Mouse (Mus musculus): ENCODE data around the gene Mansc4. TPM values are rescaled to one million over a fixed set of nuclear protein-coding genes. Genes with fewer than 3 reads are reported as not detected.

The Mansc4 gene
- polyA plus RNA-seq, 1 experiment, result 2.8 TPM

GRCm38 (mm10) chr6:147032303-147032925 is 54.4 kb downstream of the Mansc4 start, which contains the start of gene Rep15:
Gene Rep15, plus strand, starts transcription at chr6:147032584.
- DNase-seq, result no peak
- no peaks in the 10 kb centered on the region for H3K27me3 ChIP-seq (ENCODE audit: control insufficient read depth, insufficient read depth, low read length)
- TF ChIP-seq POLR2A (IDR thresholded peaks at IDR 0.05; ENCODE audit: control insufficient read depth, extremely low read depth, insufficient read depth, low read length, poor library complexity), result no peak
- TF ChIP-seq CTCF (IDR thresholded peaks at IDR 0.05; ENCODE audit: borderline replicate concordance, control insufficient read depth, extremely low read depth, insufficient read depth, low read length, poor library complexity), result no peak
- no peak within 1 kb of the TSS for H3K27ac ChIP-seq (ENCODE audit: control insufficient read depth, insufficient read depth, low read length)
- no peaks in the 10 kb centered on the region for H3K36me3 ChIP-seq (ENCODE audit: control insufficient read depth, insufficient read depth, low read length)
- WGBS, result 48% methylated on average over 13 of the region's 13 CpGs
- H3K4me1 ChIP-seq (replicated peaks; ENCODE audit: control insufficient read depth, insufficient read depth, low read length), result peaks cover 6% of the 10 kb centered on the region
- no peak within 1 kb of the TSS for H3K4me3 ChIP-seq (ENCODE audit: control insufficient read depth, insufficient read depth, low read length)

GRCm38 (mm10) chr6:147030096-147030885 is 56.5 kb downstream of the Mansc4 start:
- TF ChIP-seq POLR2A (IDR thresholded peaks at IDR 0.05; ENCODE audit: control insufficient read depth, extremely low read depth, insufficient read depth, low read length, poor library complexity) (no peak), CTCF (IDR thresholded peaks at IDR 0.05; ENCODE audit: borderline replicate concordance, control insufficient read depth, extremely low read depth, insufficient read depth, low read length, poor library complexity) (no peak)
- Histone ChIP-seq H3K27ac (ENCODE audit: control insufficient read depth, insufficient read depth, low read length) (no peak overlapping the region), H3K4me3 (ENCODE audit: control insufficient read depth, insufficient read depth, low read length) (no peak overlapping the region), H3K36me3 (ENCODE audit: control insufficient read depth, insufficient read depth, low read length) (no peaks in the 10 kb centered on the region), H3K4me1 (replicated peaks; ENCODE audit: control insufficient read depth, insufficient read depth, low read length) (peaks cover 6% of the 10 kb centered on the region), H3K27me3 (ENCODE audit: control insufficient read depth, insufficient read depth, low read length) (no peaks in the 10 kb centered on the region)
- DNase-seq, result no peak
- 94% methylated on average over 15 of the region's 15 CpGs for WGBS

GRCm38 (mm10) chr6:147029591-147029990 is 57.2 kb downstream of the Mansc4 start:
- H3K36me3 ChIP-seq (ENCODE audit: control insufficient read depth, insufficient read depth, low read length), result no peaks in the 10 kb centered on the region

GRCm38 (mm10) chr6:147028396-147028795 is 58.4 kb downstream of the Mansc4 start:
- TF ChIP-seq POLR2A (IDR thresholded peaks at IDR 0.05; ENCODE audit: control insufficient read depth, extremely low read depth, insufficient read depth, low read length, poor library complexity) (no peak), CTCF (IDR thresholded peaks at IDR 0.05; ENCODE audit: borderline replicate concordance, control insufficient read depth, extremely low read depth, insufficient read depth, low read length, poor library complexity) (no peak)
- WGBS, result 95% methylated on average over 2 of the region's 2 CpGs
- Histone ChIP-seq H3K4me1 (replicated peaks; ENCODE audit: control insufficient read depth, insufficient read depth, low read length) (peaks cover 6% of the 10 kb centered on the region), H3K4me3 (ENCODE audit: control insufficient read depth, insufficient read depth, low read length) (no peak overlapping the region), H3K27me3 (ENCODE audit: control insufficient read depth, insufficient read depth, low read length) (no peaks in the 10 kb centered on the region), H3K27ac (ENCODE audit: control insufficient read depth, insufficient read depth, low read length) (no peak overlapping the region), H3K36me3 (ENCODE audit: control insufficient read depth, insufficient read depth, low read length) (no peaks in the 10 kb centered on the region)
- no peak for DNase-seq

More at GRCm38 (mm10) chr6:147029591-147029990, 57.2 kb downstream of the Mansc4 start:
- Histone ChIP-seq H3K27ac (ENCODE audit: control insufficient read depth, insufficient read depth, low read length) (no peak overlapping the region), H3K27me3 (ENCODE audit: control insufficient read depth, insufficient read depth, low read length) (no peaks in the 10 kb centered on the region), H3K4me1 (replicated peaks; ENCODE audit: control insufficient read depth, insufficient read depth, low read length) (peaks cover 6% of the 10 kb centered on the region), H3K4me3 (ENCODE audit: control insufficient read depth, insufficient read depth, low read length) (no peak overlapping the region)
- no peak for DNase-seq
- WGBS, result 97% methylated on average over 9 of the region's 9 CpGs
- no peak for TF ChIP-seq CTCF (IDR thresholded peaks at IDR 0.05; ENCODE audit: borderline replicate concordance, control insufficient read depth, extremely low read depth, insufficient read depth, low read length, poor library complexity)
- TF ChIP-seq POLR2A (IDR thresholded peaks at IDR 0.05; ENCODE audit: control insufficient read depth, extremely low read depth, insufficient read depth, low read length, poor library complexity), result no peak

Other genes starting within 250 kb of the Mansc4 start
- 0.42 TPM in 1 of 2 replicates, not detected in the other for gene Smco2, start 236.9 kb downstream of the Mansc4 start, polyA plus RNA-seq (2012; rRNA removed)
- gene Ppfibp1, start 198.5 kb downstream of the Mansc4 start, polyA plus RNA-seq (2012; rRNA removed), result 4.2 and 5.0 TPM in 2 replicates
- not detected in 2 replicates for gene 1700034J05Rik, start 132.6 kb downstream of the Mansc4 start, polyA plus RNA-seq (2012; rRNA removed)
- gene Rep15, start 54.4 kb downstream of the Mansc4 start, polyA plus RNA-seq (2012; rRNA removed), result 0.09 and 0.16 TPM in 2 replicates
- gene Mrps35, start 44.3 kb downstream of the Mansc4 start, polyA plus RNA-seq (2012; rRNA removed), result 8.4 and 9.4 TPM in 2 replicates
- gene Klhl42, start 4.3 kb upstream of the Mansc4 start, polyA plus RNA-seq (2012; rRNA removed), result 27.2 and 33.8 TPM in 2 replicates
- gene Pthlh, start 177.2 kb upstream of the Mansc4 start, polyA plus RNA-seq (2012; rRNA removed), result 2.4 and 3.3 TPM in 2 replicates

Measured in thymus, adult 2 months (tissue).